Mouse (Mus musculus) lung, adult 2 months (tissue): ENCODE results near the gene Fam189a2.

Experiments
- CTCF ChIP-seq: fragments of 200-500 bp; IDR thresholded peaks from 2 replicates; pipeline ENCODE4 v1.5.1; 2011; ENCODE audit warnings: mild to moderate bottlenecking, low read length, control low read depth; ENCODE audit not compliant: insufficient read depth
- POLR2A ChIP-seq: fragments of 200-500 bp; IDR thresholded peaks from 2 replicates; pipeline ENCODE4 v1.6.1; 2011; ENCODE audit warnings: low read depth, mild to moderate bottlenecking, control low read depth, low read length, borderline replicate concordance; ENCODE audit errors: extremely low read depth

- no peak for TF ChIP-seq CTCF
- no peak for TF ChIP-seq POLR2A
Measured at GRCm38 (mm10) chr19:24020736-24021135, 10.1 kb downstream of the Fam189a2 start.
